Mouse (Mus musculus) MEL (cell line): ENCODE results near the gene Actr1b.

ENCODE experiments used
- CHD1 ChIP-seq: IDR thresholded peaks from 2 replicates; pipeline ENCODE4 v1.6.1; 2012; ENCODE audit warnings: low read depth, mild to moderate bottlenecking, inconsistent platforms, low read length, improper control_type of control experiment
- GATA1 ChIP-seq: IDR thresholded peaks from 2 replicates; pipeline ENCODE4 v1.6.1; 2011; ENCODE audit warnings: low read depth, low read length, improper control_type of control experiment
- MXI1 ChIP-seq: IDR thresholded peaks from 2 replicates; pipeline ENCODE4 v1.6.1; 2011; ENCODE audit warnings: mild to moderate bottlenecking, low read depth, low read length, improper control_type of control experiment
- MYB ChIP-seq: IDR thresholded peaks from 2 replicates; pipeline ENCODE4 v1.6.1; 2011; ENCODE audit warnings: mild to moderate bottlenecking, low read depth, low read length, improper control_type of control experiment
- POLR2AphosphoS2 ChIP-seq: IDR thresholded peaks from 2 replicates; pipeline ENCODE4 v1.6.1; 2011; ENCODE audit warnings: low read length, improper control_type of control experiment
- USF2 ChIP-seq, 2 experiments: IDR thresholded peaks; 2 replicates each; pipeline ENCODE4 v1.6.1; 2011 to 2012; ENCODE audit warnings: improper control_type of control experiment in 2 of 2, low read length in 2 of 2, borderline replicate concordance in 1 of 2, inconsistent platforms in 1 of 2, low read depth in 1 of 2, mild to moderate bottlenecking in 1 of 2; ENCODE audit not compliant: insufficient read depth in 1 of 2

GRCm38 (mm10) chr1:36759076-36759475 lies 44.9 kb upstream of the Actr1b start:
- TF ChIP-seq POLR2AphosphoS2 (no peak), USF2 (IDR thresholded peaks at IDR 0.05; ENCODE audit: borderline replicate concordance in 1 of 2, insufficient read depth in 1 of 2, low read depth in 1 of 2, low read length in 2 of 2) (no peak), MYB (no peak), GATA1 (no peak), MXI1 (no peak), CHD1 (no peak)
